Mouse (Mus musculus) urinary bladder, postnatal 25 days (tissue): ENCODE results near the gene Gm12248.
A peak's percentile ranks its signal among the peaks of the same experiment; 100 is the strongest.

Experiments used
- DNase-seq: peaks from one replicate; pipeline ENCODE4 v3.0.0; 2022; ENCODE audit warnings: low spot score

Gm12248 gene

GRCm38 (mm10) chr11:58093021-58093528 is at the start of gene Gm12248:
TSS of gene Gm12248 (minus strand) at chr11:58093134.
- DNase-seq, result peak; percentile 25

GRCm38 (mm10) chr11:58139466-58139865 is 46.5 kb upstream of the Gm12248 start:
- DNase-seq, result no peak

- no peak for DNase-seq
Measured at GRCm38 (mm10) chr11:58138821-58139220, 45.9 kb upstream of the Gm12248 start.

- no peak for DNase-seq
Measured at GRCm38 (mm10) chr11:58136677-58137076, 43.7 kb upstream of the Gm12248 start.

GRCm38 (mm10) chr11:58135296-58135695 is 42.4 kb upstream of the Gm12248 start:
- no peak for DNase-seq

- no peak for DNase-seq
Measured at GRCm38 (mm10) chr11:58134869-58135268, 41.9 kb upstream of the Gm12248 start.

- DNase-seq, result no peak
Measured at GRCm38 (mm10) chr11:58132026-58132425, 39.1 kb upstream of the Gm12248 start.

GRCm38 (mm10) chr11:58129302-58129843 is 36.4 kb upstream of the Gm12248 start:
- no peak for DNase-seq

- DNase-seq, result no peak
Measured at GRCm38 (mm10) chr11:58127544-58127943, 34.6 kb upstream of the Gm12248 start.

GRCm38 (mm10) chr11:58126397-58127160 is 33.6 kb upstream of the Gm12248 start:
- no peak for DNase-seq

- no peak for DNase-seq
Measured at GRCm38 (mm10) chr11:58125021-58125420, 32.1 kb upstream of the Gm12248 start.

- DNase-seq, result no peak
Measured at GRCm38 (mm10) chr11:58123711-58124110, 30.8 kb upstream of the Gm12248 start.

- no peak for DNase-seq
Measured at GRCm38 (mm10) chr11:58121351-58121750, 28.4 kb upstream of the Gm12248 start.

- no peak for DNase-seq
Measured at GRCm38 (mm10) chr11:58120655-58121054, 27.7 kb upstream of the Gm12248 start.

- DNase-seq, result no peak
Measured at GRCm38 (mm10) chr11:58117044-58117652, 24.2 kb upstream of the Gm12248 start.

GRCm38 (mm10) chr11:58116560-58116959 is 23.6 kb upstream of the Gm12248 start:
- no peak for DNase-seq

GRCm38 (mm10) chr11:58107664-58108337 is 14.9 kb upstream of the Gm12248 start:
- no peak for DNase-seq

- no peak for DNase-seq
Measured at GRCm38 (mm10) chr11:58107009-58107408, 14.1 kb upstream of the Gm12248 start.

GRCm38 (mm10) chr11:58104351-58104791 is 11.4 kb upstream of the Gm12248 start:
- DNase-seq, result no peak

GRCm38 (mm10) chr11:58103697-58104306 is 10.9 kb upstream of the Gm12248 start, which contains the start of gene Cnot8:
TSS of gene Cnot8 (plus strand) at chr11:58104153.
- peak; percentile 98 for DNase-seq

- DNase-seq, result no peak
Measured at GRCm38 (mm10) chr11:58103344-58103653, 10.4 kb upstream of the Gm12248 start.
